Mouse (Mus musculus) lung, embryonic 14.5 days (tissue): Measurements from ENCODE around the gene Psmb5. TPM values are rescaled to one million over a fixed set of nuclear protein-coding genes. Genes with fewer than 3 reads are reported as not detected.
A peak's percentile ranks its signal among the peaks of the same experiment; 100 is the strongest.

ENCODE experiments used
- ATAC-seq: fragments of 200-750 bp; cut with Nextera tagmentation; 2 replicates; pipeline ENCODE4 v1.8.0; 2017; ENCODE audit warnings: mild to moderate bottlenecking, moderate TSS enrichment, moderate library complexity; ENCODE audit not compliant: insufficient read depth
- DNase-seq: peaks from one replicate; pipeline ENCODE4 v3.0.0-alpha.2; 2015
- H3K27ac ChIP-seq: fragments of 300-500 bp; sonication (generic); 2 replicates; pipeline ENCODE4 v1.5.1; 2014; ENCODE audit warnings: low read depth, mild to moderate bottlenecking, moderate library complexity
- H3K27me3 ChIP-seq: fragments of 300-500 bp; sonication (generic); 2 replicates; pipeline ENCODE4 v1.6.1; 2014; ENCODE audit warnings: low read length, control low read depth; ENCODE audit not compliant: insufficient read depth
- H3K36me3 ChIP-seq: fragments of 300-500 bp; sonication (generic); 2 replicates; pipeline ENCODE4 v1.6.1; 2014; ENCODE audit warnings: control low read depth; ENCODE audit not compliant: insufficient read depth
- H3K4me1 ChIP-seq: fragments of 300-500 bp; sonication (generic); 2 replicates; pipeline ENCODE4 v1.6.1; 2014; ENCODE audit warnings: antibody characterized with exemption, control low read depth; ENCODE audit not compliant: insufficient read depth
- H3K4me2 ChIP-seq: fragments of 300-500 bp; sonication (generic); 2 replicates; pipeline ENCODE4 v1.6.1; 2014; ENCODE audit warnings: mild to moderate bottlenecking
- H3K4me3 ChIP-seq: fragments of 300-500 bp; sonication (generic); 2 replicates; pipeline ENCODE4 v1.5.1; 2014; ENCODE audit warnings: low read depth, low read length
- H3K9ac ChIP-seq: fragments of 300-500 bp; sonication (generic); 2 replicates; pipeline ENCODE4 v1.6.1; 2014
- H3K9me3 ChIP-seq: fragments of 300-500 bp; sonication (generic); 2 replicates; pipeline ENCODE4 v1.6.1; 2016; ENCODE audit warnings: low read depth, low read length, control low read depth
- CTCF ChIP-seq: IDR thresholded peaks from 2 replicates; pipeline ENCODE4 v1.5.1; 2016; ENCODE audit warnings: antibody characterized with exemption, low read depth
- WGBS: fragments of 180-500 bp; shearing (Covaris S2); extraction: QIAGEN DNeasy Blood & Tissue Kit; methylation state at CpG from one replicate; pipeline ENCODE4 v1.1.7; 2014; 5-methylcytosine and 5-hydroxymethylcytosine counted together
- polyA plus RNA-seq: library from polyadenylated mRNA; unstranded; fragments of >200 nt; fragmentation: Nextera tagmentation; extraction: Ambion mirVana; gene quantifications from 2 replicates; pipeline ENCODE4 v1.2.1, GENCODE M21; 2014

The Psmb5 gene
- polyA plus RNA-seq, 1 experiment from 2014 or later = 393 TPM

- no peak overlapping the region for H3K9ac ChIP-seq
- H3K9me3 ChIP-seq = no peaks in the 10 kb centered on the region
- H3K4me1 ChIP-seq = no peaks in the 10 kb centered on the region
- no peak for ATAC-seq
- no peak overlapping the region for H3K4me2 ChIP-seq
- 64% methylated on average over 28 of the region's 28 CpGs for WGBS
- H3K27ac ChIP-seq = no peak overlapping the region
- DNase-seq = no peak
- H3K36me3 ChIP-seq = peaks cover 27% of the 10 kb centered on the region
- H3K27me3 ChIP-seq = no peaks in the 10 kb centered on the region
- no peak for TF ChIP-seq CTCF
- no peak overlapping the region for H3K4me3 ChIP-seq
Measured at GRCm38 (mm10) chr14:54594631-54595414, 23.0 kb downstream of the Psmb5 start.

GRCm38 (mm10) chr14:54594055-54594454 is 23.8 kb downstream of the Psmb5 start:
- H3K4me2 ChIP-seq = no peak overlapping the region
- DNase-seq = no peak
- no peak overlapping the region for H3K4me3 ChIP-seq
- TF ChIP-seq CTCF = peak; percentile 40
- H3K9me3 ChIP-seq = no peaks in the 10 kb centered on the region
- no peaks in the 10 kb centered on the region for H3K4me1 ChIP-seq
- no peak for ATAC-seq
- H3K27me3 ChIP-seq = no peaks in the 10 kb centered on the region
- H3K27ac ChIP-seq = no peak overlapping the region
- H3K9ac ChIP-seq = no peak overlapping the region
- 83% methylated on average over 3 of the region's 3 CpGs for WGBS
- H3K36me3 ChIP-seq = peaks cover 27% of the 10 kb centered on the region

GRCm38 (mm10) chr14:54592319-54592934 is 25.4 kb downstream of the Psmb5 start:
- WGBS = 55% methylated on average over 10 of the region's 10 CpGs
- no peak overlapping the region for H3K4me2 ChIP-seq

DNA sequence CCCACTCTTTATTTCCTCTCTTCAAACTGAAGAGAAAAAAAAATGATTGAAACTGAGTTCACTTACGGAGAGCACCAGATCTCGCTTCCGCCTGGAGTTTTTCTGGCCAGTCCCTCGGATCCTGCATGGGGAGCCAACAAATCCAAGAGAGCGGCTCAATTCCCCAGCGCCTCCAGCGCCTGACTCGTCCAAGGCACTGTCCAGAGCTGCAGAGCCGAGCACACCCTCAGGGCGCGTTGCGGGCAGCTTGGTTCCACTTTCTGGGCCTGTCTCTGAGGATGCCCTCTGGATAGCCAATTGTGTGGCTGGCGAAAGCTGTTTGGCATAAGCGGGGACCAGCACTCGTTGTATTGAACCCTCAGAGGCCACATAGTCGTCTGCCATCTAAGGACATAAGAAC is 26.8 kb downstream of the Psmb5 start:
- Histone ChIP-seq H3K4me1 (no peaks in the 10 kb centered on the region), H3K27me3 (no peaks in the 10 kb centered on the region), H3K9ac (no peak overlapping the region), H3K36me3 (peaks cover 27% of the 10 kb centered on the region), H3K9me3 (no peaks in the 10 kb centered on the region), H3K4me3 (no peak overlapping the region), H3K27ac (no peak overlapping the region), H3K4me2 (no peak overlapping the region)
- DNase-seq (no peak), ATAC-seq (no peak)
- no peak for TF ChIP-seq CTCF
- 90% methylated on average over 16 of the region's 16 CpGs for WGBS

More at GRCm38 (mm10) chr14:54592319-54592934, 25.4 kb downstream of the Psmb5 start:
- peak; percentile 58; the same call in 1 of the 2 replicates for ATAC-seq
- Histone ChIP-seq H3K9me3 (no peaks in the 10 kb centered on the region), H3K4me3 (no peak overlapping the region), H3K27me3 (no peaks in the 10 kb centered on the region), H3K36me3 (peaks cover 27% of the 10 kb centered on the region), H3K27ac (peak overlapping the region; percentile 54; the same call in 1 of the 2 replicates), H3K4me1 (no peaks in the 10 kb centered on the region), H3K9ac (no peak overlapping the region)
- DNase-seq = peak; percentile 33
- no peak for TF ChIP-seq CTCF

DNA sequence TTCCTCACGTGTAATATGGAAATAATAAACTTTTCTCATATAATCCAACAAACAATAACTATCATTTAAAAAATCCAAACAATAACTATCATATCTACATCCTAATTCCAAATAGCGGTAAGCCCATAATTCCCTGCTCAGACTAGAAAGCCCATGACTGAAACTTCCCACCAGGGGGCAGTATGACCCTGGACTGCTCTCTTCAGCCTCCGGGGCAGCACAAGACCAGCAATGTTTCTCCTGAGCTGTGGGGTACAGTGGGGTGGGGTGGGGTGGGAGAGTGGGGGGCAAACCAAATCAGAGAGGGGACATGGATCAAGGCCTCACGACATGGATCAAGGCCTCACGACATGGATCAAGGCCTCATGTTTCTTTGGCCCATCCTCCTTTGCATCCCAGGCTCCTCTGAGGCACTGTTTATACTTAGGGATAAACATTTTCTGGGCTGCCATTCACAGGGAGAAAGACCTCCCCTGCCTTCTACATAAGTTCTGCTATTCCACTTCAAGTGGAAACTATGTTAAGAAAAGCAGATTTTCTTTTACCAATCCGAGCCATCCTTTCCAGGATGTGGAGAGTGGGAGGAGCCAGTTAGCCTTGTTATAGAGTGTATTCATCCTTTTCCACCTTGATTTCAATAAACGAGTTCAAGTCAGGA is 34.0 kb downstream of the Psmb5 start:
- peak; percentile 64; the same call in 1 of the 2 replicates for ATAC-seq

GRCm38 (mm10) chr14:54582536-54582935 is 35.3 kb downstream of the Psmb5 start:
- ATAC-seq (no peak), DNase-seq (no peak)
- H3K27ac ChIP-seq = no peak overlapping the region
- no peaks in the 10 kb centered on the region for H3K27me3 ChIP-seq
- no peaks in the 10 kb centered on the region; the same call in 1 of the 2 replicates for H3K4me1 ChIP-seq
- peaks cover 20% of the 10 kb centered on the region for H3K36me3 ChIP-seq
- TF ChIP-seq CTCF = no peak
- 87% methylated on average over 9 of the region's 9 CpGs for WGBS
- no peaks in the 10 kb centered on the region for H3K9me3 ChIP-seq
- no peak overlapping the region for H3K4me3 ChIP-seq
- H3K4me2 ChIP-seq = no peak overlapping the region
- H3K9ac ChIP-seq = no peak overlapping the region

More for the DNA sequence above, 34.0 kb downstream of the Psmb5 start:
- Histone ChIP-seq H3K9me3 (no peaks in the 10 kb centered on the region), H3K27me3 (no peaks in the 10 kb centered on the region), H3K9ac (no peak overlapping the region), H3K36me3 (peaks cover 20% of the 10 kb centered on the region), H3K4me1 (no peaks in the 10 kb centered on the region), H3K4me3 (no peak overlapping the region), H3K27ac (no peak overlapping the region), H3K4me2 (no peak overlapping the region)
- peak; percentile 88 for DNase-seq
- WGBS = 28% methylated on average over 7 of the region's 7 CpGs
- peak; percentile 82 for TF ChIP-seq CTCF

- H3K4me3 ChIP-seq = no peak overlapping the region
- no peak overlapping the region for H3K4me2 ChIP-seq
- H3K27me3 ChIP-seq = no peaks in the 10 kb centered on the region
- no peaks in the 10 kb centered on the region for H3K9me3 ChIP-seq
- peaks cover 10% of the 10 kb centered on the region for H3K36me3 ChIP-seq
- H3K27ac ChIP-seq = no peak overlapping the region
- WGBS = 81% methylated on average over 7 of the region's 7 CpGs
- H3K4me1 ChIP-seq = no peaks in the 10 kb centered on the region; the same call in 1 of the 2 replicates
- DNase-seq (no peak), ATAC-seq (no peak)
- H3K9ac ChIP-seq = no peak overlapping the region
- no peak for TF ChIP-seq CTCF
Measured at GRCm38 (mm10) chr14:54579638-54580037, 38.2 kb downstream of the Psmb5 start.
